Mouse (Mus musculus) forebrain, embryonic 10.5 days (tissue): ENCODE results near the gene Hist1h2bm. TPM values are rescaled to one million over a fixed set of nuclear protein-coding genes. Genes with fewer than 3 reads are reported as not detected.
"Not testable (repeated sequence)": the region's sequence is repeated elsewhere in the genome, so short reads cannot be mapped to it uniquely, and the experiment has no call there.

Source experiments
- DNase-seq: peaks from one replicate; pipeline ENCODE4 v3.0.0-alpha.2; 2017; ENCODE audit warnings: low spot score; ENCODE audit errors: extremely low spot score
- H3K27ac ChIP-seq: fragments of 300-500 bp; sonication (generic); 2 replicates; pipeline ENCODE4 v1.5.1; 2016; ENCODE audit warnings: mild to moderate bottlenecking
- H3K27me3 ChIP-seq: fragments of 300-500 bp; sonication (generic); 2 replicates; pipeline ENCODE4 v1.6.1; 2016; ENCODE audit warnings: mild to moderate bottlenecking; ENCODE audit not compliant: poor library complexity, severe bottlenecking
- H3K36me3 ChIP-seq: fragments of 300-500 bp; sonication (generic); replicated peaks from 2 replicates; pipeline ENCODE4 v1.6.1; 2016; ENCODE audit warnings: mild to moderate bottlenecking, moderate library complexity
- H3K4me1 ChIP-seq: fragments of 300-500 bp; sonication (generic); 2 replicates; pipeline ENCODE4 v1.6.1; 2016
- H3K4me3 ChIP-seq: fragments of 300-500 bp; sonication (generic); 2 replicates; pipeline ENCODE4 v1.5.1; 2016; ENCODE audit warnings: mild to moderate bottlenecking, moderate library complexity
- H3K9me3 ChIP-seq: fragments of 300-500 bp; sonication (generic); 2 replicates; pipeline ENCODE4 v1.6.1; 2016; ENCODE audit warnings: mild to moderate bottlenecking, moderate library complexity
- WGBS: fragments of 180-500 bp; shearing (Covaris S2); methylation state at CpG from one replicate; pipeline ENCODE4 v1.1.7; 2016; 5-methylcytosine and 5-hydroxymethylcytosine counted together
- polyA plus RNA-seq: library from polyadenylated mRNA; unstranded; fragments of >200 nt; fragmentation: Nextera tagmentation; extraction: Ambion mirVana; gene quantifications from 2 replicates; pipeline ENCODE4 v1.2.1, GENCODE M21; 2016

Gene Hist1h2bm
- polyA plus RNA-seq, 1 experiment from 2014 or later, result 5.6 TPM

DNA sequence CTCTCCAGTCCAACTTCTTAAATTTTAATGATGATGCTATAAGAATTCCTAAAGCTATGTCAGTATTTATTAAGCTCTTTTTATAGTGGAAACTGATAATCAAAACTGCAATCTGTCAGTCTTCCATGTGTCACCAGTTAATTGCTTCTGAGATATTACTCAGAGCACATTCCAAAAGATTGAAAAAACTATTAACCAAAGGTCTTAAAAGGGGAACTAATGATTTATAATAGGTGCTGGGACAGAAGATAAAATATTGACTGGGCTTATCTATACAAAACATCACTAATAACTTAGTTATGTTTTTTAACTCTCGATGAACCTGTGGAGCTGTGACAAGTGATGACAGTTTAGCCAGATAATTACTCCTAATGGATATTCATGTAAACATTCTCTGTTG lies 23.2 kb downstream of the Hist1h2bm start:
- WGBS, result 89% methylated on average over 1 of the region's 1 CpGs
- Histone ChIP-seq H3K27ac (no peak overlapping the region), H3K27me3 (no peaks in the 10 kb centered on the region), H3K4me1 (peaks cover 21% of the 10 kb centered on the region), H3K9me3 (no peaks in the 10 kb centered on the region), H3K36me3 (peaks cover 8% of the 10 kb centered on the region; the same call in 1 of the 2 replicates), H3K4me3 (no peak overlapping the region)
- no peak for DNase-seq

DNA sequence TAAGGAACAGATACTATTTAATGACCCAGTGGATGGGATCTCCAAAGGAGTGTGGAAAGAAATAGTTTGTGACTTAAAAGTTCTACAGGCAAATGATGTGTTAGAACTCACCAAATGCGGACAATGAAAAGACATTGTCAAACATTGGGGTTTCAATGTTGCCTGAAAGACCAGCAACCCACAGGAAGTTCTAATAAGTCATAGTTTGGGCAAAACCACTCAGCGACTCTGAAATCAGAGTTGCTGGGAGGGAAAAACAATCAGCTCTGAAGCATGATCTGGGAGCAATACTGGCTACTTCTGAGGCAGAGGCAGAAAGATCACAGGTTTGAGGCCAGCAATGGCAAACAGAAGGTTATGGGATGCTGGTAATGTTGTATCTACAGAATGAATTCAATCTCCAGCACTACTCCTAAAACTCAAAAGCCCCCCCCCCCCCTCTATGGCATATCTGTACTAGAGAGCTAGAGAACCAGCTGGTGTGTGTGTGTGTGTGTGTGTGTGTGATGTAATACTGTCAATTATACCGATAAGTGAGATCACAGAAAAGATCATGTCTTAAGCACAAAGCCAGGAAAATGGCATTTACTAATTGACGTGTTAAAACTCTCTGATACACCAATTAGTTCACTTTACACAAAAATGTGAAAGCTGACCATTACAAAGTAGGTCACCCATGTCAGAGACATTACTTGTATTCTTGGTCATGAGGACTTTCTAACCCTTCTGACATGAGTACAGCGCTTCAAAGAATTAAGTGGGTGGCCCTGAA lies 27.7 kb downstream of the Hist1h2bm start:
- peak overlapping the region; percentile 64 for H3K4me3 ChIP-seq

DNA sequence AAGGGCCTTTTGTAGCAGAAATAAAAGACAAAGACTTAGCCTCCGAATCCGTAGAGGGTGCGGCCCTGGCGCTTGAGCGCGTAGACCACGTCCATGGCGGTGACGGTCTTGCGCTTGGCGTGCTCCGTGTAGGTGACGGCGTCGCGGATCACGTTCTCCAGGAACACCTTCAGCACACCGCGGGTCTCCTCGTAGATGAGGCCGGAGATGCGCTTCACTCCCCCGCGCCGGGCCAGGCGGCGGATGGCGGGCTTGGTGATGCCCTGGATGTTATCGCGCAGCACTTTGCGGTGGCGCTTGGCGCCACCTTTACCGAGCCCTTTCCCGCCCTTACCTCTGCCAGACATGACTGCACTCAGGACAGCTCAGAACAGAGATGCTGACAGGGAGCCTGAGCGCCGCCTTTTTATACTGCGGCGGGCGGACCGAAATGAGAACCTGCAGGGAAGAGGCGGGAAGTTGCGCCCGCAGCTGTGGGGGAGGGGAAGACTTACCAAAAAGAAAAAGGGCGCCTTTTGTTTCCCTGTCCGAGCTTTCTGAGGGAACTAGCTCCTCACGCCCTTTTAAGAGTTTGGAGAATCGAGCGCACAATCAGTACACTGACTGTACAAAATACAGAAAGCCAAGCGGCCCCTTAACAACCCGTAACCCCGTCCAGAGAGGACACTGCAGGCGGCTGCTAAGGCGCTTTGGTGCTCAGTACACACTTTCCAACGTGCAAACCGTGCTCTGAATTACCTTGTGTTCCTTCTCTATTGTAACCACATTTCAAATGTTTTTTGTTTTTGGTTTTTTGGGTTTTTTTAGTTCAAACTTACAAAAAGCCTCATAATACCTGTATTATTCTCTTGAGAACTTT lies 28.5 kb downstream of the Hist1h2bm start, which contains the start of gene Hist1h4k:
TSS of gene Hist1h4k (minus strand) at position 347 of the 859 bp plus-strand sequence.
- DNase-seq, result peak; percentile 94
- Histone ChIP-seq H3K4me3 (peak within 1 kb of the TSS; percentile 64), H3K4me1 (peaks cover 56% of the 10 kb centered on the region), H3K27ac (peak within 1 kb of the TSS; percentile 95)
- not testable (repeated sequence) for H3K36me3 ChIP-seq, H3K27me3 ChIP-seq, H3K9me3 ChIP-seq
- under 1% methylated on average over 52 of the region's 56 CpGs for WGBS

More for the DNA sequence above, 27.7 kb downstream of the Hist1h2bm start:
- H3K36me3 ChIP-seq, result peaks cover 5% of the 10 kb centered on the region; the same call in 1 of the 2 replicates
- peaks cover 49% of the 10 kb centered on the region for H3K4me1 ChIP-seq
- peak; percentile 65 for DNase-seq
- no peaks in the 10 kb centered on the region for H3K9me3 ChIP-seq
- peak overlapping the region; percentile 95 for H3K27ac ChIP-seq
- no peaks in the 10 kb centered on the region for H3K27me3 ChIP-seq
- WGBS, result 5% methylated on average over 5 of the region's 5 CpGs

DNA sequence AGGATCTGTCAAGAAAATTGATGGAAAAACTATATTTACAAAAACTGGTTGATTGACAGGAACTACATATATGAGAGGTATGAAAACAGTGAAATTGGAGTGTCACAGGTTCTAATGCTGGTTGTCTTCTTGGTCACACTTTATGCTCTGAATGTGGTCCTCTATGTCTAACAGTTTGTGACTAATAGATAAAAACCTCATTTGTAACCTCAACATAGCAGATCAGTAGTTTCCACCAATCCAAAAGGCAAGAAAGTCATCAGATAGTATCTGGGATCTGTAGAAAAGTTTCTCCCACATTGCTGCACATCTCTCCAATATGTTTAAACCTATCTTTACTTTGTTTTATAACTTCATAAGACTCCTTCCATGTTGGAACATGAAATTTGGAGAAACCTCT lies 29.6 kb downstream of the Hist1h2bm start:
- no peak for DNase-seq
- Histone ChIP-seq H3K36me3 (peaks cover 5% of the 10 kb centered on the region; the same call in 1 of the 2 replicates), H3K9me3 (no peaks in the 10 kb centered on the region), H3K4me1 (peaks cover 60% of the 10 kb centered on the region), H3K27ac (peak overlapping the region; percentile 95), H3K27me3 (no peaks in the 10 kb centered on the region), H3K4me3 (peak overlapping the region; percentile 64; the same call in 1 of the 2 replicates)

DNA sequence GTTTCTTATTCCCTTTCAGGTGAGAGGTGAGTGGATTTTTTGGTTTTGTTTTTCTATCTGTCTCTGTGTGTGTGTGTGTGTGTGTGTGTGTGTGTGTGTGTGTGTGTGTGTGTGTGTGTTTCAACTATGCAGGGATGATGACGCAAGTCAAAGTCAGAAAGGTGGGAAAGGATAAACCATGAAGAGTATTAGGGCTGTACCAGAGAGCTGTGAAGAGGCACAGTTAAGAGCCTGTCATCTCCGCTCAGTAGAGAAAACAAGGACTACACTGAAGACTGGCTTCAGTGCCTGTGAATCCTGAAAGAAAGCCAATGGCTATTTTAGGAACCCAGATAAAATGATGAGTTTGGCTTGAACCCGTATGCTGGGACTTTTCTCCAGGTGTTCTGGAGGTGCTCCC lies 30.0 kb downstream of the Hist1h2bm start:
- H3K4me1 ChIP-seq, result peaks cover 60% of the 10 kb centered on the region
- 69% methylated on average over 3 of the region's 3 CpGs for WGBS
- no peak for DNase-seq

DNA sequence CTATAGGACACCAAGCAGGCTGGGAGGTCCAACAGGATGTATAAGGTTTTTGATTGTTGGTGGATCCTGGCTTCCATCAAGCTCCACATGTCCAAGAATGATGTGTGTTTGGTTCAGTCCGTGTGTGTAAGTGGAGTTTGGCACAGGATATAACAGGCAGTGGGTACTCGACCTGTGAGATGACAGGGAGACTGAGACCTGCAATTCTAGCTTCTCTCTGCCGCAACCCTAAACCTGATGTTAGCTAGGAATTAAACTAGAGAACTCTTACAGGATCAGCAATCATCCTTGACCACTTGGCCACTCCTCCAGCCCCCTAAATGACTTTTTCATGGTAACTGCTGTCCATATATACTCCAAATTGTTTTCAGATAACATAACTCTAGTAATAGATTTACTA lies 30.5 kb downstream of the Hist1h2bm start:
- Histone ChIP-seq H3K27ac (peak overlapping the region; percentile 95), H3K4me1 (peaks cover 58% of the 10 kb centered on the region), H3K9me3 (no peaks in the 10 kb centered on the region), H3K36me3 (peaks cover 3% of the 10 kb centered on the region; the same call in 1 of the 2 replicates), H3K27me3 (no peaks in the 10 kb centered on the region), H3K4me3 (peak overlapping the region; percentile 64)
- WGBS, result 61% methylated on average over 3 of the region's 3 CpGs
- peak; percentile 42 for DNase-seq

More for the DNA sequence above, 30.0 kb downstream of the Hist1h2bm start:
- H3K9me3 ChIP-seq, result no peaks in the 10 kb centered on the region
- peaks cover 5% of the 10 kb centered on the region; the same call in 1 of the 2 replicates for H3K36me3 ChIP-seq
- H3K27ac ChIP-seq, result peak overlapping the region; percentile 95
- no peaks in the 10 kb centered on the region for H3K27me3 ChIP-seq
- peak overlapping the region; percentile 64; the same call in 1 of the 2 replicates for H3K4me3 ChIP-seq

DNA sequence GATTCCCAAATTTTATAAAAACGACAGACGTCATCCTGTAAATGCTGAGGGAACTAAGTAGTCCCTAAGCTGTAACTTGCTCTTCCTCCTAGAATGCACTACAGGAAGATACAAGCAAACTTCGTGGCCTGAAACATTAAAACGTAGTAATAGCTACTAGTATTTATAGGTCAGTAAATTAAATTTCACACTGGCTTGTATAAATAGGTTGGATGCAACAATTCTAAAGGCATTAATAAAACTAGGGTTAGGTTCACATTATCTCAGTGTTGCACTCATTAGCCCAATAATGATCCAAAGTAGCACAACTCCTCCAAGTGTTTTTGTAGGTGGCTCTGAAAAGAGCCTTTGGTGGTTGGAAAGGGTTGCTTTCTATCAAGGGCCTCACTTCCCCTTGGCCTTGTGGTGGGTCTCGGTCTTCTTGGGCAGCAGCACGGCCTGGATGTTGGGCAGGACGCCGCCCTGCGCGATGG lies 31.2 kb downstream of the Hist1h2bm start:
- Histone ChIP-seq H3K27ac (peak overlapping the region; percentile 95), H3K36me3 (no peaks in the 10 kb centered on the region), H3K27me3 (no peaks in the 10 kb centered on the region), H3K9me3 (no peaks in the 10 kb centered on the region), H3K4me3 (peak overlapping the region; percentile 64), H3K4me1 (peaks cover 54% of the 10 kb centered on the region)
- 3% methylated on average over 10 of the region's 10 CpGs for WGBS
- peak; percentile 38 for DNase-seq

DNA sequence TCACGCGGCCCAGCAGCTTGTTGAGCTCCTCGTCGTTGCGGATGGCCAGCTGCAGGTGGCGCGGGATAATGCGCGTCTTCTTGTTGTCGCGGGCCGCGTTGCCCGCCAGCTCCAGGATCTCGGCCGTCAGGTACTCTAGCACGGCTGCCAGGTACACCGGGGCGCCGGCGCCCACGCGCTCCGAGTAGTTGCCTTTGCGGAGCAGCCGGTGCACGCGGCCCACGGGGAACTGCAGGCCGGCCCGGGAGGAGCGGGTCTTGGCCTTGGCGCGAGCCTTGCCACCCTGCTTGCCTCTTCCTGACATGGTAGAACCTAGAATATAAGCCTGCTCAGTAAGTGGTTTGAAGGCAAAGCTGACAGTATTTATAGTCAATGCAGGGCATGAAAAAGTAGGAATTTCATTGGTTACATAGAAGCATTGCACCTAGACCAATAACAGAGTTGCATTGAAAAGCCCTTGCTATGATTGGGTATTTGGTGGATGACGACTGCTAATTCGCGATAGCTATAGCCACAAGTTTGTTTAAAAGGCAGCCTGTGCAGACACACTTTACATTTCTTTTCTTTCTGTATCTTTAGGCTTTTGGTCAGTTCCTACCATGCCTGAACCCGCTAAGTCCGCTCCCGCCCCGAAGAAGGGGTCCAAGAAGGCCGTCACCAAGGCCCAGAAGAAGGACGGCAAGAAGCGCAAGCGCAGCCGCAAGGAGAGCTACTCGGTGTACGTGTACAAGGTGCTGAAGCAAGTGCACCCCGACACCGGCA lies 31.9 kb downstream of the Hist1h2bm start, which contains the start of the genes Hist1h2ak and Hist1h2bn:
TSS of gene Hist1h2ak (minus strand) at position 304 of the 762 bp plus-strand sequence.
TSS of gene Hist1h2bn (plus strand) at position 600 of the 762 bp plus-strand sequence.
- peak; percentile 79 for DNase-seq
- Histone ChIP-seq H3K4me1 (peaks cover 48% of the 10 kb centered on the region), H3K27ac (peak within 1 kb of the TSS; percentile 95), H3K4me3 (peak within 1 kb of the TSS; percentile 64)
- not testable (repeated sequence) for H3K36me3 ChIP-seq, H3K27me3 ChIP-seq, H3K9me3 ChIP-seq
- under 1% methylated on average over 49 of the region's 50 CpGs for WGBS

DNA sequence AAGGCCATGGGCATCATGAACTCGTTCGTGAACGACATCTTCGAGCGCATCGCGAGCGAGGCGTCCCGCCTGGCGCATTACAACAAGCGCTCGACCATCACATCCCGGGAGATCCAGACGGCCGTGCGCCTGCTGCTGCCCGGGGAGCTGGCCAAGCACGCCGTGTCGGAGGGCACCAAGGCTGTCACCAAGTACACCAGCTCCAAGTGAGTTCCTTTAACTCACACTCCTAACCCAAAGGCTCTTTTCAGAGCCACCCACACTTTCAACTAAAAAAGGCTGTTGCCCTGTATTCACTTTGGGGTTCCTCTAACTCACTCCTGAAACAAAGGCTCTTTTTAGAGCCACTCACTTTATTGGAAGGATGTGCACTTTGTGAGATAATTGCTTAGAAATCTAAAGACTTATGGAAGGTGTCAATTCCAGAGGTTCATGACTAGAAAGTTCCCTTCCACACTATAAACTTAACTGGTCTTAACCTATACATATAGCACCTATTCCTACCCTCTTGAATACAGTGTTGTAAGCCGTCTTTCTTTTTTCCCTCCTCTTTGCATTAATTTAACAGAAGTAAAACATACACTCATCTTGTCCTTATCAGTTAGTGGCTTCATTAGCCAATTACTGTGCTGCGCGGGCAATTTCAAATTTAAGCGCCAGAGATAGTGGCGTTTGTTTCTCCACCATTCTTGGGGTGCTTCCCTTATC lies 32.6 kb downstream of the Hist1h2bm start:
- Histone ChIP-seq H3K4me1 (peaks cover 40% of the 10 kb centered on the region), H3K27ac (peak overlapping the region; percentile 95), H3K4me3 (peak overlapping the region; percentile 64)
- DNase-seq, result peak; percentile 41
- under 1% methylated on average over 26 of the region's 26 CpGs for WGBS
- H3K27me3 ChIP-seq, H3K9me3 ChIP-seq, H3K36me3 ChIP-seq: not testable (repeated sequence)

DNA sequence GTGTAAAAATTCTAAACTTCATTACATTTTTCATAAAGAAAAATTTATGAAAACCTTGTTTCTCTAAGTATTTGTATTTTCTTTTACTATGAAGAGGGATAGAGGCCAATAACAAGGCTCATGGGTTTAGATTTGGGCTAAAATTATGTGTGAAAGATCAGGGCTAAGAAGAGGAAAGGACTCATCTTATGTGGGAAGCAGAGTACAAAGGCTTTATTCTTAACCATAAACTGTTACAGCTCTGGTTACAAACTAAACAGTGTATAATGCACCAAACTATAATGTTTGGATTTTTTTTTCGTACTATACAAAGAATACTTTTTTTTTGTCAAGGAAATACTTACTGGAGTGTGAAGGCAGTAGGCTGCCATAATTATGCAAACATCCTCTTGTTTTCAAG lies 33.9 kb downstream of the Hist1h2bm start:
- Histone ChIP-seq H3K9me3 (no peaks in the 10 kb centered on the region), H3K27me3 (no peaks in the 10 kb centered on the region), H3K27ac (peak overlapping the region; percentile 89), H3K4me1 (peaks cover 38% of the 10 kb centered on the region), H3K4me3 (peak overlapping the region; percentile 64), H3K36me3 (no peaks in the 10 kb centered on the region)
- 91% methylated on average over 1 of the region's 1 CpGs for WGBS
- DNase-seq, result no peak
